Mouse (Mus musculus) urinary bladder, adult 2 months (tissue): Measurements from ENCODE around the gene Prrc2a. TPM values are rescaled to one million over a fixed set of nuclear protein-coding genes. Genes with fewer than 3 reads are reported as not detected.

Experiments
- DNase-seq: peaks from one replicate; pipeline ENCODE4 v3.0.0; 2022; ENCODE audit warnings: low spot score
- polyA plus RNA-seq: library from polyadenylated mRNA; depleted of rRNA; stranded (reverse); fragments of >200 nt; gene quantifications from 2 replicates; pipeline ENCODE4 v1.2.3, GENCODE M21; 2012

Prrc2a gene
- polyA plus RNA-seq, 1 experiment, result 170 TPM

DNA sequence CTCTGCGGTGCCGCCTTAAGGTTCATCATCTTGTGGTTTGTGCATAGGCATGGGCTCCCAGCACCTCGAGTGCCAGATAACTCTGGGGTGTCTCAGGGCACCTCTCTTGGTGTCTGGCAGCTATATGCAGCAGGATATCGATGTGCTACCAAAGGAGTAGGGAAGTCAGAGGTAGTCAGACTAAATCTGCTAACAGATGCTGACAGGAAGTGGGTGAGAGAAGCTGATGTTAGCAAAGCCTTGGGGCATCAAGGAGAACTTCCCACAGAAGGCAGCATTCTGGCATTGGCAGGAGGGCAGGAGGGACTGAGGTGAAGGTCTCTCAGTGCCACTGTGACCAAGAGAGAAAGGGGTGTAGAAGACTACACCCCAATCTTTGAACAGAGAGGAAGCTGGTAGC, 25.4 kb upstream of the Prrc2a start:
- DNase-seq, result no peak

DNA sequence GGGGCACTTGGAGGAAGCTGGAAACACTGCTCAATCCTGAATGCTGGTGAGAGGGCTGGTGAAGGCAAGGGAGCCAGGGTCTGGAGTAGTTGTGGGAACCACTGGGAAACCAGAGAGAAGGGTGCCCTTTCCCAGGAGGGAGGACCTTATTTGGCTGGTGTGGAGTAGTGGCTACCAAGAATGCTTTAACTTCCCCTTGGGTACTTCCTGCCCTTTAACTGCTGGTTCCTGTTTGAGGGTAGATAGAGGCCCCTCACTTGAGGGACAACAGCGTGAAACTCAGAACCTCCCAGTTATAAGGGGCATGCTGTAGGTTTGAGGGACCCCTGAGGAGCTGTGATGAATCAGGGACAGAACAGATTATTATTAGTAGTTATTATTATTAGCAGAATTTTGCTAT, 24.5 kb upstream of the Prrc2a start:
- DNase-seq, result no peak

DNA sequence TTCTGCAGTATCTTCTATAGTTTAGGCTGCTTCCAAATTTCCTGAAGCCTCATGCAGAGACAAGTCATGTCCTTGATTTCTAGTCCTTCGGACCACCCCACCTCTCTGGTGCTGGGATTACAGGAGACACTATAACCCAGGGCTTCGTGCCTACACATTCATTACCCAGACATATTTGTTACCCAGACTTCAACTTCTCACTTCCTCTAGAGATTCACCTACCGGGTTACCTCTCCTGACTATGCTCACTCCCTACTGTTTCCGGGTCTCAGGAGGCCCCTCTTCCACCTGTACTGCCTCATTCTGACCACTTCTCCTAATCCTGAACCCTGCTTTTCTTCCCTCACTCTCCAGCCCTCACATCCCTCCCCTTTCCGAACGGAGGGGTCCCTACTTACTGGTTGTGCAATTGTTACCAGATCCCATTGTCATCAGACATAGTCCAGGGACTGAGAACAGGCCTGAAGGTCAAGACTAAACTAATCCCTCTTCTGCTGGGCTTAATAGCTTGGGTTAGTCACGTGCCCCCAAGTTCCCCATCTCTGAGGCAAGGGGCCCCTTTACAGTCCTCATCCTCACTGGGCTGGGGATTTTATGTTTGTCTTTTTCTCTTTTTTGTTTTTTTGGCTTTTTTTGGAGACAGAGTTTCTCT, 23.4 kb upstream of the Prrc2a start, which contains the start of gene Lst1:
Gene Lst1, minus strand, starts transcription at position 481 of the 652 bp plus-strand sequence.
- no peak for DNase-seq

DNA sequence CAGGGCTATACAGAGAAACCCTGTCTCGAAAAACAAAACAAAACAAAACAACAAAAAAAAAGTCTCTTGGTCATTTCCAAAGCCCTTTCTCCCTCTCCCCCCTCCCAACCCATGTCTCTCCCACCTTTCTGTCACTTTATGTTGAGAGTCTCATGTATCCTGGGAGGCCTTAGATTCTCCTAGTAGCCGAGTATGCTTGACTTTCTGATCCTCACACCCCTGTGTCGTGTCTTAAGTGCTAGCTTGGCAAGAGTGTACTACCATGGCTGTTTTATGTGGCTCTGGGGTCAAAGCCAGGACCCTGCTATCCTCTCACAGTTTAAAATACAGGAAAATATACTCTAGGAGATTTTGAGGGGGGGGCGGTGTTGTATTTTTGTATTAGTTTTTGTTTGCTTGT, 22.6 kb upstream of the Prrc2a start:
- DNase-seq, result no peak

DNA sequence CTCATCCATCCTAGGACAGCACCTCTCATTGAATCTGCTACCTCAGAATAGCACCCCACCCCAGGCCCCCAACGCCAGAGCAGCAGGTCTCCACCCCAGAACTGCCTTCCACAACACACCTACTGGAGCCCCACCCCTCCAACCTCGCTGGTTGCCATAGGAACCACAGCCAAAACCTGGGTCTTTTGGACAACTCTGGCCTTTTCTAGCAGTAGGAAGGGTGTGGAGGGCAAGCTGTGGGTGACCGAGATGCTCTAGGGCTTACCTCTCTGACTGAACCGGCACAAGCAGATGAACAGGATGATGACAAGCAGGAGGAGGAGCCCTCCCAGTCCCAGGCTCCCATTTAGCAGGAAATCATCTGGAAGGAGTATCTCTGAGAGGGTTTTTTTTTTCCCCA, 22.0 kb upstream of the Prrc2a start:
- no peak for DNase-seq

DNA sequence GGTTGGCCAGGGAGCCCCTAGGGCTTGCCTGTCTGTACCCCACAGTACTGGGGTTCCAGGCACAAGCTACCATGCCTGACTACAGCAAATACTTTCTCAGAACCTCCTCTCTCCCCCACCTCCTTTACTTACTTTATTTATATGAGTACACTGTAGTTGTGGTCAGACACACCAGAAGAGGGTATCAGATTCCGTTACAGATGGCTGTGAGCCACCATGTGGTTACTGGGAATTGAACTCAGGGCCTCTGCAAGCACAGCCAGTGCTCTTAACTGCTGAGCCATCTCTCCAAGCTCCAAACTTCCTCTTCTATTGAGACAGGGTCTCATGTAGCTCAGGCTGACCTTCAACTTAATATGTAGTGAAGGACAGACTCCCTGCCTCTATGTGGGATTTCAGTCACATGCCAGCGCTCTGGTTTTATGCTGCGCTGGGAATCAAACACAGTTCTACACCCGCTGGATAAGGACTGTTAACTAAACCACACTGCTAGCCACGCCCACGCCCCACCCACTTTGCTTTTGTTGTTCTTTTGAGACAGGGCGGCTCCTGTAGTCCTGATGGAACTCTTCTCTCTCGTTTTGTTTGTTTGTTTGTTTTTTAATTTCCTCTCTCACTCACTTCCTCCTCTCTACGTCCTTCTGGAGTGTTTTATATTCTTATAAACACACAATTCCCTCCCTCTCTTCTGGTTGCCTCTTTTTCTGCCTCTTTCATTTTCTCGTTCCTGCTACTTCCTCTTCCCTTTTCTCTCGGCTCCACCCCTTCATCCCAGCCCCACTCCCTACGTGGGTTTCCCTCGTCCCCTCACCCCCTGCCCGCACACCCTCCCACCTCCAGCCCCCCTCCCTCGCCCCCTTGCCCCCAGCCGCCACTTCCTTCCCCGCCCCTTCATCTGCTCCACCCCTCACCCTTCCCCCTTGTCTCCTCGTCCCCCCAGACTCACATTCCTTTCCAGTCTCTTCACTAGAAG, 21.2 kb upstream of the Prrc2a start:
- no peak for DNase-seq

DNA sequence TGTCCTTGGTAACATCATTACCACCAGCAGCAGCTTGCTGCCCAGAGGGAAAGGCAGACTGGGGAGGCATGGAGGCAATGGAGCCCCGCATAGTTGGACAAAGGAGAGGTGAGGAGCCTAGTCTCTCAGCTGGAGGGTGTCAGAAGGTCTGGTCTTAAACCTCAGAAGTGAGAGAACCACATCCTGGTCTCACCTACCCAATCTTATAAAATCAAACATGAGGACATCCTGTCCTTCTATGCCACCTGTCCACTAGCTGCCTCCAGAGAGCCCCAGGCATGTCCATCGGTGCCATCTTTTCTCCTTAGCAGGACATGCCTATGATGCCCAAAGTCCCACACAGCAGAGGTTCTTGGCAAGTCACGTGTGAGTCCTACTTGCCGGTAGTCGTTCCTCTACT, 15.4 kb upstream of the Prrc2a start:
- DNase-seq, result no peak

DNA sequence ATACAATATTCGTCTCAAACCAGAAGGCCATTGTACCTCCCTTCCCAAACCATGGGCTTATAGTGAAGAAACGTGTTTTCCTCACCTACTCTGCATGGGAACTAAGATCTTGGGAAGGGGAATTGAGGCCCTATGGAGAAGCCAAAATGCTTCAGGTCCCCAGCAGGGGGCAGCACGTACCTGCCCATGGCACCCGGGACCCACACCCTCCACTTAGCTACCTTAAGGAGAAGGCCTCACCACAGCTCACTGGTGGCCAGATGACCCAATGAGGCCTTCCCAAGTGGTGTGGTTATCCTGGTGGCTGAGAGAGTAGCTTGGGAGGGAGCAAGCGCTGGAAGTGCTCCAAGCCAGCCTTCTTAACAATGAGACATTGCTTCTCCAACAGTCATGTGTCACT, 13.8 kb upstream of the Prrc2a start:
- peak; percentile 66 for DNase-seq

DNA sequence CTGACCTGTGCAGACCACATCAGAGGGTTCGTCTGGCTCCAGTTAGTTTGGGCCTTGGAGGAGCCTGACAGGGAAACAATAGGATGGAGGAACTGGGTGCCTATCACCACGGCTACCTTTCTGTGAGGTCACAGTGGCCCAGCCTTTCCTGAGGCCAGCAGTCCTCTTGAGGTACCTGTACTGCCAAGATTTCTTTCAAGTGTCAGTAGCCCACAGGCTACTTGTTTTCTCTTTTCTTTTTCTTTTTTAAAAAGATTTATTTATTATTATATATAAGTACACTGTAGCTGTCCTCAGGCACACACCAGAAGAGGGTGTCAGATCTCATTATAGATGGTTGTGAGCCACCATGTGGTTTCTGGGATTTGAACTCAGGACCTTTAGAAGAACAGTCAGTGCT, 11.3 kb upstream of the Prrc2a start, which contains the start of gene Aif1:
Gene Aif1, minus strand, starts transcription at position 101 of the 400 bp plus-strand sequence.
- DNase-seq, result no peak

DNA sequence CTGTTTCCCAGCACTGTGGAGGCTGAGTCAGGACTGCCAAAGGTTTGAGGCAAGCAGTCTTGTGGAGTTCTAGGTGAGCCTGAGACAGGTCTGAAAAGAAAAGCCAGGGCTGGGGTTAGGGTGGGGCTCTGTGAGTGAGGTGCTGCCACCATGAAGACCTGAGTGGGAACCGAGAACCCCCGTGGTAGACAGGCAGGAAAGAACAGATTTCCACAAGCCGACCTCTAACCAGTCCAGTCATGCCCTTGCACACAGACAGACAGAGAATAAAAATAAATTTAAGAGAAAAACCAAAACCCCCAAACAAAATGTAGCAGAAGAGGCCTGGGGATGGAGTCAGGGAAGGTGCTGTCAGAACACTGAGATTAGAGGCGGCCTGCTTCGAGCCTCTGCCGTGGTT, 10.7 kb upstream of the Prrc2a start:
- no peak for DNase-seq

DNA sequence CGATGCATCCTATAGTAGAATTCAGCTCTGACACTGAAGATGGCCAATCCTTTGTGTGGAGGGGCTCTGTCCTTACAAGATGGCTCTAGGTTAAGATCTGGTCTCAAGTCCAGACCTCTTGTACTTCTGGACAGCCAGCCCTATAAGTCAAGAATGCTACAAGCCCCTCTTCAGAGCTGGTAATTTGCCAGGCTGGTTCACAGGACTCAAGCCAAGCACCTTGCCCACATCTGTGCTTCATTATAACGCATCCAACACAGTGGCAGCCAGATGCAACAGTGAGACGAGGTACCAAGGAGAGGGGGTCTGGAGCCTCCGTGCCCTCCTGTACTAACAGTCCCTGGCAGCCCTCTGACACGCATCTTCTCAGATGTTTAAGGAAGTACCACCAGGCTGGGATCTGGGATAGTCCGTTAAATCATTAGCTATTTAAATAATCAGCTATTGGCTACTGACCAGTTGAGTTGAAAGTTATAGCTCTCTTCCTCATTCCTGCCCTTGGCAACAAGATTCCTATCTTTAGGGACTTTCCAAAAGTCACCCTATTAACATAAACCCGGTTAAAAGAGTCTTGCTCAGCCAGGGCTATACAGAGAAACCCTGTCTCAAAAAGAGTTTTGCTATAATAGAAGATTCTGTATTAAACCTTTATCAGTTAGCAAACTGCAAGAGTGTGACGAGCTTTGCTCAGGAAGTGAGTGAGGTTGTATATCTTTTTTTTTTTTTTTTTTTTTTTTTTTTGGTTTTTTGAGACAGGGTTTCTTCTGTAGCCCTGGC, 9.7 kb upstream of the Prrc2a start:
- no peak for DNase-seq

DNA sequence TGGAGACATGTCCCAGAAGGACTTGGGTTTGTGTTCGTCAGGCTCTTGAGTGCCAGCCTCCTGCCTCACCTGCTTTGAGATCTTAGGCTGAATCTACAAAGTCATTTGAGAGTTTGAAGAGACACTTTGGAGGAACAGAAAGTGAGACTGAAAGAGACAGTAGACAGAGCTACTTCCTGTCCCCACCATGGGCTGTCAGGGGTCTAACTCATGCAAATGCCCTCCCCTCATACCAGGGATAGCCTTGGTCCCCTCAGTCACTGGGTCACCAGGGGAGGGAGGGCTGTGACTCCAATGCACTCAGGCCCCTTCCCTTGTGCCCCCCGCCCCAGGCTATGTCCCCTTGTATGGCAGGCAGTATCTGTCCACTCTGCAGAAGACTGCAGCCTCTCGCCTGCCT, 8.6 kb upstream of the Prrc2a start:
- no peak for DNase-seq

DNA sequence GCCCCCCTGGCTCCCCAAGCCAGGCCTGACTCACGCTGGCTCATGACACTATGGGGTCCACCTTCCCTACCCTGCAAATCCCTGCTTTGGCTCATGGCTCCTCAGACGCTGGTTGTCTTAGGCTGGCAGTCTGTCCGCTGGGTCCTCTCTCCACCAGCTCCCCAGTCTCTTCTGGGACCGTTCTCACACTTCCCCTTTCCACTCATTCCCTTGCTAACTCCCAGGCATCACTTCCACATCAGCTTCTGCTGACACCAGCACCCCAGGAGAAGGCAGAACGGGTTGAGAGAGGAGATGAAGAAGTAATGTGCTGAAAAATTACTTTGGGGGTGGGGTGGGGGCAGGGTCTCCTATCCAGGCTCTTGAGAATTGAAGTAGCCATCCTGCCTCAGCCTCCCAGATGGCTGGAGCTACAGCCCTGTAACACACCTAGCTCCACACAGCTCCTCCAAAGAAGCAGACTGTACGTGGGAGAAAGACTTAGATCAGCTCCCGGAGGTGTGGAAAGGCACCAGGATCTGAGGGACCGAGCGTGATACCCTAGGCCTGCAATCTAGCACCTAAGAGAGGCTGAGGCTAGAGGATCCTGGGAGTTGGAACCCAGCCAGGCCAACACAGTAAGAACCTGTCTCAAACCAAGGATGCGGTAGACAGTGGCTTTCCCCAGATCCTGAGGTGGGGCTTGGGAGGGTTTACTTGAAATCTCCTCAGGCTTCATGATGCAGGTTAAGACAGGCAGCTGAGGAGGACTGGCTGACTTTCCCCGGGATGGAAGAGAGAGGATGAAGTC, 7.9 kb upstream of the Prrc2a start:
- DNase-seq, result no peak

DNA sequence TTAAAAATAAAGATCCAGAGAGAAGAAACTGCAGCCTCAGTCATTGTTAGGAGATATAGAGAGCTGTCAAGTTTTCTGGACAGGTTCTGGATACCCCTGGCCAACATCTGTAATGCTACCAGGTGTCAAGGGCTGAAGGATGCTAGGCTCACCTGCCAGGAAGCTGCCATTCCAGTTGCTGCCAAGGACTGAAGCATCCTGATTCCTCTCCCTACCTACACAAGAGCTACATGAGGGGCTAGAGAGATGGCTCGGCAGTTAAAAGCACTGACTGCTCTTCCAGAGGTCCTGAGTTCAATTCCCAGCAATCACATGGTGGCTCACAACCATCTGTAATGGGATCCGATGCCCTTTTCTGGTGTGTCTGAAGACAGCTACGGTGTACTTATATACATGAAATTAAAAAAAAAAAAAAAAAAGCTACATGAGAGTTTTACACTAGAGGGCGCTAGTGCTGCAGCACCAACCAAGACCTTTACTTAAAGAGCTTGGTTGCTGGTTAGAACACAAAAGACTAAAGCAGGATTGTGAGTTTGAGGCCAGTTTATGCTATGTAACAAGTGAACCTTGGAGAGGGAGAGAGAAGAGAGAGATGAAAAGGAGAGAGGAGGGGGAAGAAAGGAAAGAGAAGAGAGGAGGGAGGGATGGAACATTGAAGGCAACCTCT, 4.0 kb upstream of the Prrc2a start:
- no peak for DNase-seq

DNA sequence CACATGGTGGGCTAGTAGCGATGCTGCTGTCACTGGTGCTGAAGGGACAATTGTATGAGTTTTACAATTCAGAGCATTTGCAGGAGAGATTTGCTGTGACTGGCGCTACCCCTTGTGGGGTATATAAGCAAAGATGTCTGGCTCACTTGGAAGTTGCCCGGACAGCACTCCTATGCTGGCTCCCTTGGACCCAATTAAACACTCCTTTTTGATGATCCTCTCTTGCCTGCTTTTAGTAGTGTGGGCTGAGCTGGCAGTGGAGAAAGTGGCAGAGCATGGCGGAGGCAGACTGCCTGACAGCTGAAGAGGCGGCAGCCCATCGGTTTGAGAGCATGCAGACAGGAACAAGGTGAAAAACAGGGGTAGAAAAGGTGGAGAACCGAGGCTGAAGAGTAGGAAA, 3.1 kb upstream of the Prrc2a start:
- no peak for DNase-seq

DNA sequence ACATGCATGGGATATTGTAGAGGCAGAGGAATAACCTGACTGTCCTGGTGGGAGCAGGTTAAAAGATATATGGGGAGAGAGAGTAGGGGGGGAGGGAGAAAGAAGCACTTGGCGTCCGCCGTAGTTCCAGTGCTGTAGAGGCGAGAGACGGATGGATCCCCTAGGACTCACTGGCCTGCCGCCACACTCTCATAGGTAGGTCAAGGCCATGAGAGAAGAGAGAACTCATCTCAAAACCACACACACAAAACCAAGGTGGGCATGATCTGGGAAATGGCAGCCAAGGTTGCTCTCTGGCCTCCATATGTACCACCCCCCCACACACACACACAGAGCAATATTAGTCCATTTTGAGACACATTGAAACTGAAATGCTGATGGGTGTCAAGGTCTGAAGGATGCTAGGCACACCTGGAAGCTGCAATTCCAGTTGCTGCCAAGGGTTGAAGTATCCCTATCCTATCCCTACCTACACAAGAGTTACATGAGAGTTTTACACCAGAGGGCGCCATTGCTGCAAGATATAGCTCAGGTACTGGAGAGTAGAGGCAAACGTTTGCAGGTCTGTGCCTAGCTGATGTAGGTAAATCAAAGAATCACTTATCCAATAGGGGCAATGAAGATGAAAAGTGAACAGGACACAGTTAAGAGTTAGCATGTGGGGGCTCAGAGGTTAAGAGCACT, 1.8 kb upstream of the Prrc2a start:
- no peak for DNase-seq

DNA sequence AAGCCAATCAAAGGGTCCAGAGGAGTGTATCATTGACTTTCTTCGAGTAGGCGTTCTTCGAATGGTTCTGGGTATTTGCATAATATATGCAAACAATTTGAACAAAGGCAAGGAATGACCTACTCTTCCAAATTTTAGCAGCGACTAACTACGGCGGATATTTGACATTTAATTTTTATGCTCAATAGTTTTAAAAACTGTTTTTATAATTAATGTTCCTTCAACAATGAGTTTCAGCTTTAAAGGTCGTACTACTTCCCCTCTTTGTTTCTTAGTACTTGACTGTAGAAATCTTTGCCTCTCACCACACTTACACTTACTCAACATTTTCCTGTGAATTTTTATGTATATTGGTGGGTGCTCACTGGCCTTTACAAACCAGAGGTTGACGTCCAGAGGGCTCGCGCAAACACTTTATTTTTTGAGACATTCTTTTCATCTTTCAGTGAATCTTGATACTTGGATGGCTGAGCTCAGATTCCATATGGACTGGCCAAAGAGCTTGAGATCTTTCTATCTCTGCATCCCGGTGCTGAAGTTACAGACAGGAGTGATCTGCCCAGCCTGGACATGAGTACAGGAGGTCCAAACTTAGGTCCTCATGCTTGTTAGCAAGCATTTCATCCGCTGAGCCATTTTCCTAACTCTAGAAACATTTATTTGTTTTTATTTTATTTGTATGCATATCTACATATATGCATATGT, 906 bp upstream of the Prrc2a start:
- DNase-seq, result no peak

DNA sequence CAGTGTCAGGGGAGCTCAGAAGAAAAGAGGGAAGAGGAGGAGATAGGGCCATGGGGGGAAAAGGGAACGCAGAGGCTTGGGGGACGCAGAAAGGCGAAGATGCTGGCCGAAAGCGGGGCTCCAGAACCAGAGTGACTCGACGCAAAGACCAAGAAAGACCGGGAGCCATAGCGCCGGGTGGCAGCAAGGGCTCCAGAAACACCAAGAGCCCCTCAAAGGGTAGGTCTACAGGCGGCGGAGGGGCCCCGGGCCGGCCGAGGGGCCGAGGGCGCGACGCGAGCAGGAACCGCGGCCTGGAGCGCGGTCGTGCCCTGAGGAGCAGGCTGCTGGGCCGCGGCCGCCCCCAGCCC, 504 bp downstream of the Prrc2a start:
- DNase-seq, result no peak

DNA sequence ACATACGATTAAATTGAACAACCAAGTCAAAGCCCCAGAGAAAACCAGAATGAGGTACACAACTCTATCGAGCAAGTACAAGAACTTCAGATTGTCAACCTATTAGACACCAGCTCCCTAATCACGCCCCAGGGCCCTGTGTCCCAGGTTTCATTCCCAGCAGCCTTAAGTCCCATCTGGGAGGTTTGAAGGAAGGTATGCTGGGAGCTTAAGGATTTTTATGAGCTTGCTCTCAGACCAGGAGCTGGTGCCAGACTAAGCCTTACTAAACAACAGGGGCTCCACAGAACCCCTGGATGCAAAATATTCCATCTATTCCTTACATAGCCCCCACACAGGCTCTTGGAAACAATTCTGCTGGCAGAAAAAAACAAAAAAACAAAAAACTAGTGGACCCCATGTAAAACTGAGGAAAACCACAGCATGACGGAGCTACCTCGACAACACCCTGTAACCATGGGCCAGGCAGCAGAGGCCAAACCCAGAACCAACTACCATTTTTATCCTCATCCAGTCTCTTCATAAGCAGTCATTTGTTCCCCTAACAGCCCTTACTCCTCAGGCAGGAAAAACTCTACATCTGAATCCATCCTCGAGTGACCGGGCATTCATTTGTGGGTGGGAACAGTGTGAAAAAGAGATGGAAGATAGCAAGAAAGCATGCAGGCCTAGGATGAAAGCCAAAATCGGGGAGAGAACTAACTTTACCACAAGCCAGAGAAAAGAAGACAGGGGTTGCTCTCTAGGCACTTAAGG, 1.2 kb downstream of the Prrc2a start:
- DNase-seq, result no peak
